Mouse (Mus musculus) cortical plate, adult 2 months (tissue): ENCODE results near the gene Hoxb7.

Experiments used
- CTCF ChIP-seq: fragments of 200-500 bp; IDR thresholded peaks from 2 replicates; pipeline ENCODE4 v1.5.1; 2011; ENCODE audit warnings: mild to moderate bottlenecking, control low read depth, low read length; ENCODE audit not compliant: insufficient read depth; ENCODE audit errors: extremely low read depth
- POLR2A ChIP-seq: fragments of 200-500 bp; IDR thresholded peaks from 2 replicates; pipeline ENCODE4 v1.6.1; 2011; ENCODE audit warnings: mild to moderate bottlenecking, low read length, control low read depth; ENCODE audit not compliant: insufficient read depth; ENCODE audit errors: extremely low read depth

GRCm38 (mm10) chr11:96320688-96321087 lies 34.3 kb downstream of the Hoxb7 start:
- TF ChIP-seq CTCF (no peak), POLR2A (no peak)
